Mouse (Mus musculus) neural tube, embryonic 15.5 days (tissue): ENCODE measurements around the gene Ripor2. TPM values are rescaled to one million over a fixed set of nuclear protein-coding genes. Genes with fewer than 3 reads are reported as not detected.

ENCODE experiments used
- ATAC-seq: fragments of 200-750 bp; cut with Nextera tagmentation; 2 replicates; pipeline ENCODE4 v1.8.0; 2017; ENCODE audit warnings: mild to moderate bottlenecking, moderate TSS enrichment, moderate library complexity; ENCODE audit not compliant: low FRiP score
- H3K27ac ChIP-seq: fragments of 300-500 bp; sonication (generic); replicated peaks from 2 replicates; pipeline ENCODE4 v1.5.1; 2015; ENCODE audit warnings: mild to moderate bottlenecking, inconsistent platforms
- H3K27me3 ChIP-seq: fragments of 300-500 bp; sonication (generic); replicated peaks from 2 replicates; pipeline ENCODE4 v1.6.1; 2015; ENCODE audit warnings: inconsistent platforms
- H3K36me3 ChIP-seq: fragments of 300-500 bp; sonication (generic); 2 replicates; pipeline ENCODE4 v1.6.1; 2015; ENCODE audit warnings: inconsistent platforms
- H3K4me1 ChIP-seq: fragments of 300-500 bp; sonication (generic); 2 replicates; pipeline ENCODE4 v1.6.1; 2015; ENCODE audit warnings: inconsistent platforms
- H3K4me2 ChIP-seq: fragments of 300-500 bp; sonication (generic); 2 replicates; pipeline ENCODE4 v1.6.1; 2015; ENCODE audit warnings: inconsistent platforms, mild to moderate bottlenecking, moderate library complexity
- H3K4me3 ChIP-seq: fragments of 300-500 bp; sonication (generic); replicated peaks from 2 replicates; pipeline ENCODE4 v1.5.1; 2015; ENCODE audit warnings: mild to moderate bottlenecking, inconsistent platforms
- H3K9ac ChIP-seq: fragments of 300-500 bp; sonication (generic); replicated peaks from 2 replicates; pipeline ENCODE4 v1.6.1; 2015; ENCODE audit warnings: mild to moderate bottlenecking, inconsistent platforms
- H3K9me3 ChIP-seq: fragments of 300-500 bp; sonication (generic); replicated peaks from 2 replicates; pipeline ENCODE4 v1.6.1; 2016; ENCODE audit warnings: inconsistent platforms
- WGBS: fragments of 180-500 bp; shearing (Covaris S2); methylation state at CpG from one replicate; pipeline ENCODE4 v1.1.7; 2015; ENCODE audit warnings: mixed read lengths; 5-methylcytosine and 5-hydroxymethylcytosine counted together
- polyA plus RNA-seq: library from polyadenylated mRNA; unstranded; fragments of >200 nt; fragmentation: Nextera tagmentation; extraction: Ambion mirVana; gene quantifications from 2 replicates; pipeline ENCODE4 v1.2.1, GENCODE M21; 2015

Gene Ripor2
- polyA plus RNA-seq, 1 experiment from 2014 or later, result 24.0 TPM

DNA sequence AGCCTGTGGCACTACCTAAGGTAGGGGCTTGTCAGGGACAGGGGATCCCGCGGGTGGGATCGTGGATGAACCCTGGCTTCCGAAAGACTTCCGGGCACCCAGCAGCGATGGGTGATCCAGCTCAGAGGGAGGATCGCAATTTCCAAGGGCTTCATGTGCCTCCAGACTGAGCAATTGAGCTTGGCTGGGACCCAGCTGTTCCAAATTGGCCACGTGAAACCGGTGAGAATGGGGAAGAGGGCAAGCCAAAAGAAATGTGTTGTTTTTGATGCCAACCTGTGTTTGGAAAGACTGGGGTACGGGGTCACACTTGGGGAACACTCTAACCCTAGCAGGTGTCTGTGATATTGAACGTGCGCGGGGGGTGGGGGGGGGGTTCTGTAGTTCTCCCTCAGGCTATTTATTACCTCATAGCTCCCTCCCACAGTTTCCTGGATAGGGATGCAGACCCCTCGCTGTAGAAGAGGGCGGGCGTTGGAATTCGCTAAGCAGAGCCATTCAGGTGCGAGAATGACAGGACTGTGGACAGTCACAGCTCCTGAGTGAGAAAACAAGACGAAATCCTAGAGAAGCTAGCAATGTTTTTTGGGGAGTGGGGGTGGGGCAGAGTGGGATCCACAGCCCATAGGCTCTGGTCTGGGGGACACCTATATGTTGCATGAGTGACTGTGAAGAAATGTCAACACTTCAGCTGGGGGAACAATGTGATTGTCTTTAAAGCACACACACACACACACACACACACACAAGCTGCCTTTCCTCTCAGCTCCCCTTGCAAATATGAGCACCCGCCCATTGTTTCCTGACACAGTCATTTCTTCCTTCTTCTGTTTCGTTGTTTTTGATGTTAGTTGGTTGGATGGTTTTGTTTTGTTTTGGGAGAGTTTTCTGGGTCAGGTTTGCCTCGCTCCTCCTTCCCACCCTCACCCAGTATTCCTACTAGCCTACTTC is 57.5 kb downstream of the Ripor2 start:
- Histone ChIP-seq H3K27me3 (no peaks in the 10 kb centered on the region), H3K36me3 (no peaks in the 10 kb centered on the region), H3K27ac (peak overlapping the region; percentile 93), H3K4me1 (peaks cover 52% of the 10 kb centered on the region), H3K9me3 (no peaks in the 10 kb centered on the region), H3K9ac (peak overlapping the region; percentile 72), H3K4me3 (peak overlapping the region; percentile 84), H3K4me2 (peak overlapping the region; percentile 89)
- 11% methylated on average over 22 of the region's 22 CpGs for WGBS
- ATAC-seq, result peak; percentile 59

GRCm38 (mm10) chr13:24640166-24640560 is 58.2 kb downstream of the Ripor2 start:
- peaks cover 52% of the 10 kb centered on the region for H3K4me1 ChIP-seq
- WGBS, result 48% methylated on average over 4 of the region's 4 CpGs
- H3K9me3 ChIP-seq, result no peaks in the 10 kb centered on the region

GRCm38 (mm10) chr13:24640836-24641385 is 58.9 kb downstream of the Ripor2 start:
- no peaks in the 10 kb centered on the region for H3K9me3 ChIP-seq
- H3K27ac ChIP-seq, result peak overlapping the region; percentile 93
- H3K4me1 ChIP-seq, result peaks cover 52% of the 10 kb centered on the region
- 66% methylated on average over 3 of the region's 3 CpGs for WGBS
- peak overlapping the region; percentile 89 for H3K4me2 ChIP-seq
- peak overlapping the region; percentile 84 for H3K4me3 ChIP-seq
- H3K27me3 ChIP-seq, result no peaks in the 10 kb centered on the region
- no peak for ATAC-seq
- H3K9ac ChIP-seq, result 0 out of 2 replicates have a peak overlapping the region, but pooled peaks have one; percentile 72
- no peaks in the 10 kb centered on the region for H3K36me3 ChIP-seq

More at GRCm38 (mm10) chr13:24640166-24640560, 58.2 kb downstream of the Ripor2 start:
- Histone ChIP-seq H3K9ac (peak overlapping the region; percentile 72), H3K27me3 (no peaks in the 10 kb centered on the region), H3K27ac (peak overlapping the region; percentile 93), H3K4me3 (peak overlapping the region; percentile 84), H3K36me3 (no peaks in the 10 kb centered on the region), H3K4me2 (peak overlapping the region; percentile 89)
- no peak for ATAC-seq

DNA sequence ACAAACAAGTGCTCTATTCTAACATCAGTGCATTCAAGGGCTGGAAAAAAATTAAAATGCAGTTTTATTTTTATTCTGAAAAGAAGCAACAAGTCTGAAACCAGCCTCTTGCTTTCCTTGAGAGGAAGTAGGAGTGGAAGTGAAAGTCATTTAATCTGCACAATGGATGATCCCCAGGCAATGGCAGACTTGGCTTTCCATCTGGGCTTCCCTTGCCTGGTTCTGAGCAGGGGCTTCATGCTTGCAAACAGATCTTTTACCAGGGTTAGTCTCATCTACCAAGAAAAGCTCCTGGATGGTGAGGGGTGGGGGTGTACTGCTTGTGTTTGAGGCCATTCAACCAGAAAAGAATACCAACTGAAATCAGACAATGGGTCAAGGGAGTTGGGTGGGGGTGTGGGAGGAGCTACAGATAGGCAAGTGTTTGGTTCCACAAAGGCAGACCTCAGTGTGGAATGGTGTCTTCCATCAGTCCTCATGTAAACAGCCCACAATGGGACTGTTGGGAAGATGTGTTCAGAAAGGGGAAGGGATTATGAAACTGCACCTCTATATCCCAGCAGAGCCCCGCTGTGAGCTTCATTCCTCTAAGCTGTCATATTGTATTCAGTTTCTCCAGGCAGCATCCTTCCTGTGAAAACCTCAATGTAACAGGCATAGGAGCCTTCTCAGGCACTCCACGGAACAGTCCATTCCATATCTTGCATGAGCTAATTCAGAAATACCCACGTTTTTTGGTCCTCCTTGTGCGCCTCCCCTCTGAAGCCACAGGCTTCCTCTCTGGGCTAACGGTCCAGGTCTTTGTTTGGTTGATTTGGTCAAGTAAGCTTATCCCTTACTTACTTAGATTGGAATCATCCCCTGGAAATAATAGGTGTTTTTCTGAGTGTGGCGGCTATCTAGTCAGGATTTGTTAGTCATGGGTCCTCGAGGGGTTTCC is 59.8 kb downstream of the Ripor2 start:
- no peak for ATAC-seq
- Histone ChIP-seq H3K9ac (no peak overlapping the region), H3K4me1 (peaks cover 52% of the 10 kb centered on the region), H3K4me3 (0 out of 2 replicates have a peak overlapping the region, but pooled peaks have one; percentile 15), H3K27ac (peak overlapping the region; percentile 73), H3K36me3 (no peaks in the 10 kb centered on the region), H3K9me3 (no peaks in the 10 kb centered on the region), H3K27me3 (no peaks in the 10 kb centered on the region), H3K4me2 (peak overlapping the region; percentile 89)
- 57% methylated on average over 7 of the region's 7 CpGs for WGBS

DNA sequence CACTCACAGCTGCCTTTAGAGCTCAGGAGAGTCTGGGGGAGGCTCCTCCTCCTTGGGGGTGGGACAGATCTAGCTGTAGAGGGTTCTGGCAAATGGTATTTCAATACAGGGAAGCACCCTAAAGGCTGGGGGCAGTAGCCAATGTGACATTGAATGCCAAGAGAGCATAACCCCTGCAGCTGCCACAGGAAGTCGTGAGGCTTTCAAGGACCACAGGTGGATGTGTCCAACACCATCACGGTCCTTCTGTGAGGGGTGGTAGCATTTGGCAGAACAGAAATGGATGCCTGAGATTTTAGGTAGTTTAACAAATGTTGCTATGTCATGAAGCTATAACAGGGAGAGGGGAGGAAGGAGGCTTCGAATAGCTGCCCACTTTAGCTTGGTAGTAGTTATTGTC is 63.2 kb downstream of the Ripor2 start:
- peaks cover 34% of the 10 kb centered on the region for H3K4me1 ChIP-seq

GRCm38 (mm10) chr13:24646324-24646723 is 64.3 kb downstream of the Ripor2 start:
- no peaks in the 10 kb centered on the region for H3K36me3 ChIP-seq
- peaks cover 28% of the 10 kb centered on the region for H3K4me1 ChIP-seq
- no peak for ATAC-seq
- no peak overlapping the region for H3K4me3 ChIP-seq
- no peak overlapping the region for H3K27ac ChIP-seq
- H3K4me2 ChIP-seq, result no peak overlapping the region
- WGBS, result 84% methylated on average over 3 of the region's 3 CpGs
- H3K9ac ChIP-seq, result no peak overlapping the region
- H3K9me3 ChIP-seq, result no peaks in the 10 kb centered on the region
- no peaks in the 10 kb centered on the region for H3K27me3 ChIP-seq

More for the DNA sequence above, 63.2 kb downstream of the Ripor2 start:
- Histone ChIP-seq H3K36me3 (no peaks in the 10 kb centered on the region), H3K9me3 (no peaks in the 10 kb centered on the region), H3K4me2 (no peak overlapping the region), H3K9ac (no peak overlapping the region), H3K27me3 (no peaks in the 10 kb centered on the region), H3K27ac (no peak overlapping the region), H3K4me3 (no peak overlapping the region)
- WGBS, result 90% methylated on average over 3 of the region's 3 CpGs
- no peak for ATAC-seq

GRCm38 (mm10) chr13:24647444-24647843 is 65.5 kb downstream of the Ripor2 start:
- H3K4me1 ChIP-seq, result peaks cover 18% of the 10 kb centered on the region
- H3K27ac ChIP-seq, result no peak overlapping the region
- H3K4me3 ChIP-seq, result no peak overlapping the region
- WGBS, result 80% methylated on average over 2 of the region's 2 CpGs
- no peak overlapping the region for H3K4me2 ChIP-seq
- no peak for ATAC-seq
- no peaks in the 10 kb centered on the region for H3K27me3 ChIP-seq
- no peaks in the 10 kb centered on the region for H3K36me3 ChIP-seq
- no peak overlapping the region for H3K9ac ChIP-seq
- H3K9me3 ChIP-seq, result no peaks in the 10 kb centered on the region

DNA sequence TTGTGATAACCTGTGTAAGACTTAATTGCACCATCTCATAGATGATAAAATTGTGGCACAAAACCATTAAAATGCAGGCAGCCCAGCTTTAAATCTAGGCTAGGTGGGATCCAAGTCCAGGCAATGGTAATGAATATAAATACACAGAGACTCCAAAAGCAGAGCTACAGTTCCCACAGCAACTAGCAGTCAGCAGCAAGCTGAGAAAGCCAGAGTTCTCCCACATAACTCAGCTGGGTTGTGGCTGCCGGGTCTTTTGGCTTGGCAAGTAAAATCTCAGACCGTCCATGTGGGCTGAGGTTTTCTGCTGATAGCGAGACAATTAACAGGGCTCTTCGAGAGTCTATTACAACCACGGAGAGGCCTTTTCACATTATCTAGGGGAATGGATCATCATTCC is 66.0 kb downstream of the Ripor2 start:
- 24% methylated on average over 5 of the region's 5 CpGs for WGBS
- ATAC-seq, result no peak
- H3K9ac ChIP-seq, result no peak overlapping the region

DNA sequence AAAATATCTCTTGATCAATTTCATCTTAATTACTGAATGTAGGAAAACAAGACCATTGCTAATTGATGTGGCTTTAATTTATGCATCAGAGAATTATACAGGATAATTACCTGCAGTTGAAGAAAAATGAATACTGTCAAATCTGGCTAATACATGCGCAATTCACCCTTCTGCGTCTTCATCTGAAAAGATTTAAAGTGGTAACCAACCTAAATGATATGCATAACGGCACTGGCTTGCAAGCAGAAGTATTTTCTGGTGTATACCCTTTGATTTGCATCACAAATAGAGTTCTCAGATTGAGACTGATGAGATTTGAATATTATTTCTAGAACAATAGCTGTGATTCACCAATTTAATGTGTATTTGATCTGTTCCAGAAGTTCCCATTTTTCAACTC is 66.7 kb downstream of the Ripor2 start:
- Histone ChIP-seq H3K27me3 (no peaks in the 10 kb centered on the region), H3K4me2 (no peak overlapping the region), H3K9ac (no peak overlapping the region), H3K27ac (no peak overlapping the region), H3K36me3 (no peaks in the 10 kb centered on the region), H3K9me3 (no peaks in the 10 kb centered on the region), H3K4me3 (no peak overlapping the region), H3K4me1 (peaks cover 17% of the 10 kb centered on the region)
- no peak for ATAC-seq
- 32% methylated on average over 3 of the region's 3 CpGs for WGBS

More for the DNA sequence above, 66.0 kb downstream of the Ripor2 start:
- Histone ChIP-seq H3K36me3 (no peaks in the 10 kb centered on the region), H3K4me3 (no peak overlapping the region), H3K4me1 (peaks cover 18% of the 10 kb centered on the region), H3K27ac (peak overlapping the region; percentile 42), H3K4me2 (no peak overlapping the region), H3K27me3 (no peaks in the 10 kb centered on the region), H3K9me3 (no peaks in the 10 kb centered on the region)

- Histone ChIP-seq H3K9ac (no peak overlapping the region), H3K4me1 (peaks cover 13% of the 10 kb centered on the region), H3K9me3 (no peaks in the 10 kb centered on the region), H3K27me3 (no peaks in the 10 kb centered on the region), H3K4me2 (no peak overlapping the region), H3K27ac (no peak overlapping the region), H3K36me3 (no peaks in the 10 kb centered on the region), H3K4me3 (no peak overlapping the region)
- 67% methylated on average over 2 of the region's 2 CpGs for WGBS
- ATAC-seq, result no peak
Observed at GRCm38 (mm10) chr13:24649099-24649498, 67.1 kb downstream of the Ripor2 start.

GRCm38 (mm10) chr13:24651018-24651417 is 69.0 kb downstream of the Ripor2 start:
- H3K9me3 ChIP-seq, result no peaks in the 10 kb centered on the region
- H3K9ac ChIP-seq, result no peak overlapping the region
- WGBS, result 75% methylated on average over 3 of the region's 3 CpGs
- ATAC-seq, result no peak
- no peak overlapping the region for H3K27ac ChIP-seq
- H3K27me3 ChIP-seq, result no peaks in the 10 kb centered on the region
- H3K4me3 ChIP-seq, result no peak overlapping the region
- peaks cover 26% of the 10 kb centered on the region for H3K4me1 ChIP-seq
- no peak overlapping the region for H3K4me2 ChIP-seq
- H3K36me3 ChIP-seq, result no peaks in the 10 kb centered on the region
